26 mouse cellular contexts compared by ENCODE assay signal in the genomic region with DNA sequence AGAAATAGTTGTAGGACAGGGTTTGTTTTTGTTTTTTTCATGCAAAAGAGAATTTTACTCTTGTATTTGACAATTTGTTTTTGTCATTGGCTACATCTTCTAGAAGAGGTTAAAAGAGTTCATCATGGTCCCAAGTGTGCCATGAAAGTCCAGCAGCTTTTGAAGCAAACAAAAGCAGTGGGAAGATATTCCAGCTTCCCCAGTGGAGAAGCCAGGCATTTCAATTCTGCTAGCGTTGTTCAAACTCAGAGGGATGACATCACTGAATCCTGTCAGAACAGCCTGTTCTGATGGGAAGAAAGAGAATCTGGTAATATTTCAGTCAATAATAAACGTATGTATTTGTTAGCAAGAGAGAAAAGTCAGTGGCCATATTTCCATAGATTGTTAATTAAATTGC.
DNase-seq lines count a peak whose midpoint lies in the region; TF ChIP-seq lines count a peak whose summit lies in the region.
"Had no signal": no experiment of that assay in that cellular context is flagged by ENCODE, and none has a peak within 500 bp of the region (broad histone marks: within the 10 kb centered on the region; RNA-seq: fewer than 3 reads in every experiment).

No protein-coding gene starts in this region.

- intact Hi-C loops in gastrocnemius, postnatal 14 days (cut with DNase I; ENCODE audit: low total_unique reads), result no loop called here
- intact Hi-C loops in heart, postnatal 10 days (cut with DNase I), result no loop called here
- intact Hi-C loops in left cerebral cortex, adult 2 months (cut with DNase I), result no loop called here

- peak; percentile 31 for TF ChIP-seq CTCF in layer of hippocampus, adult 2 months (conservative IDR thresholded peaks at IDR 0.05)
- no peak for TF ChIP-seq CTCF in left cerebral cortex, adult 2 months (IDR thresholded peaks at IDR 0.05)

- no peak overlapping the region for H3K27ac ChIP-seq in layer of hippocampus, adult 2 months
- H3K27ac ChIP-seq in left cerebral cortex, adult 2 months, result no peak overlapping the region
- H3K27ac ChIP-seq: hindbrain, embryonic 12.5 days; hindbrain, postnatal 0 days; intestine, embryonic 15.5 days; kidney, postnatal 0 days; limb, embryonic 13.5 days; liver, embryonic 13.5 days; midbrain, embryonic 13.5 days; neural tube, embryonic 13.5 days had no signal

- no peak overlapping the region for H3K4me3 ChIP-seq in layer of hippocampus, adult 2 months
- no peak overlapping the region for H3K4me3 ChIP-seq in left cerebral cortex, adult 2 months
- H3K4me3 ChIP-seq: erythroblast, embryonic 14.5 days; hindbrain, embryonic 12.5 days; intestine, embryonic 15.5 days; limb, embryonic 13.5 days; liver, embryonic 13.5 days; megakaryocyte, embryonic 14.5 days; midbrain, embryonic 13.5 days; neural tube, embryonic 13.5 days had no signal

- no peak for DNase-seq in layer of hippocampus, adult 2 months (ENCODE audit: low spot score in 2 of 2)
- no peak for DNase-seq in layer of hippocampus, postnatal 36 days
- DNase-seq in gastrocnemius, postnatal 14 days, result peak; percentile 20
- peak; percentile 20 to 35 for DNase-seq in heart, postnatal 10 days
- DNase-seq in skeletal muscle tissue, adult 2 months (ENCODE audit: low read depth, low spot score), result peak; percentile 82
- DNase-seq in left cerebral cortex, adult 18-20 months (ENCODE audit: low spot score in 2 of 2), result no peak
- DNase-seq in left cerebral cortex, adult 2 months (ENCODE audit: extremely low spot score in 1 of 2, low spot score in 2 of 2), result no peak
- DNase-seq: adrenal gland, postnatal 10 days; B cell, adult 2 months; cerebellum, adult 9-11 months; kidney, adult 2 months; kidney, postnatal 4 days; liver, embryonic 13.5 days; lung, adult 18-20 months; lung, postnatal 4 days; right cerebral cortex, postnatal 4 days; thymus, postnatal 4 days had no signal

Comparison
In these comparisons a context has a peak if more than half of its experiments do, and no peak if none do; other contexts are left out.
1. DNase-seq: peak in gastrocnemius, postnatal 14 days (single experiment), heart, postnatal 10 days (2 of 2) and skeletal muscle tissue, adult 2 months (single experiment); none in layer of hippocampus, adult 2 months (0 of 2), layer of hippocampus, postnatal 36 days (0 of 2), left cerebral cortex, adult 18-20 months (0 of 2) and left cerebral cortex, adult 2 months (0 of 2).